Mouse (Mus musculus): Measurements from ENCODE around the gene Scn1b. TPM values are rescaled to one million over a fixed set of nuclear protein-coding genes. Genes with fewer than 3 reads are reported as not detected.

Gene Scn1b
- polyA plus RNA-seq, 1 experiment from 2014 or later: 4.4 TPM

- H3K4me3 ChIP-seq: no peak overlapping the region
- H3K27me3 ChIP-seq: no peaks in the 10 kb centered on the region
- H3K4me2 ChIP-seq (replicated peaks): no peak overlapping the region
- H3K9me3 ChIP-seq: no peaks in the 10 kb centered on the region
- H3K9ac ChIP-seq (replicated peaks): no peak overlapping the region
- peaks cover 31% of the 10 kb centered on the region for H3K36me3 ChIP-seq
- 91% methylated on average over 12 of the region's 12 CpGs for WGBS
- no peak overlapping the region for H3K27ac ChIP-seq (replicated peaks)
- no peak for ATAC-seq (replicated peaks)
- H3K4me1 ChIP-seq: peaks cover 25% of the 10 kb centered on the region
Measured at GRCm38 (mm10) chr7:31145596-31146160, 18.9 kb upstream of the Scn1b start.

GRCm38 (mm10) chr7:31144886-31145285, 18.1 kb upstream of the Scn1b start:
- H3K27ac ChIP-seq (replicated peaks): no peak overlapping the region
- H3K4me2 ChIP-seq (replicated peaks): no peak overlapping the region
- no peak overlapping the region for H3K4me3 ChIP-seq
- no peak for ATAC-seq (replicated peaks)
- H3K9me3 ChIP-seq: no peaks in the 10 kb centered on the region
- H3K27me3 ChIP-seq: no peaks in the 10 kb centered on the region
- 97% methylated on average over 16 of the region's 16 CpGs for whole genome bisulfite sequencing
- peaks cover 38% of the 10 kb centered on the region for H3K36me3 ChIP-seq
- H3K9ac ChIP-seq (replicated peaks): no peak overlapping the region
- H3K4me1 ChIP-seq: peaks cover 25% of the 10 kb centered on the region

- ATAC-seq (replicated peaks): no peak
- no peaks in the 10 kb centered on the region for H3K9me3 ChIP-seq
Measured at GRCm38 (mm10) chr7:31140941-31141340, 14.1 kb upstream of the Scn1b start.

GRCm38 (mm10) chr7:31140302-31140701, 13.5 kb upstream of the Scn1b start:
- Histone ChIP-seq H3K4me2 (replicated peaks) (no peak overlapping the region), H3K27ac (replicated peaks) (no peak overlapping the region), H3K9me3 (no peaks in the 10 kb centered on the region), H3K27me3 (no peaks in the 10 kb centered on the region), H3K36me3 (peaks cover 84% of the 10 kb centered on the region), H3K4me1 (no peaks in the 10 kb centered on the region), H3K9ac (replicated peaks) (no peak overlapping the region), H3K4me3 (no peak overlapping the region)
- WGBS: 93% methylated on average over 4 of the region's 4 CpGs
- no peak for ATAC-seq (replicated peaks)

More at GRCm38 (mm10) chr7:31140941-31141340, 14.1 kb upstream of the Scn1b start:
- Histone ChIP-seq H3K4me2 (replicated peaks) (no peak overlapping the region), H3K36me3 (peaks cover 78% of the 10 kb centered on the region), H3K27ac (replicated peaks) (no peak overlapping the region), H3K9ac (replicated peaks) (no peak overlapping the region), H3K27me3 (no peaks in the 10 kb centered on the region), H3K4me3 (no peak overlapping the region), H3K4me1 (no peaks in the 10 kb centered on the region)
- 94% methylated on average over 10 of the region's 10 CpGs for WGBS

GRCm38 (mm10) chr7:31139765-31140164, 13.0 kb upstream of the Scn1b start:
- peaks cover 90% of the 10 kb centered on the region for H3K36me3 ChIP-seq
- no peak overlapping the region for H3K27ac ChIP-seq (replicated peaks)
- ATAC-seq (replicated peaks): no peak; the same call in 1 of the 2 replicates
- H3K4me3 ChIP-seq: no peak overlapping the region
- H3K4me2 ChIP-seq (replicated peaks): no peak overlapping the region
- no peak overlapping the region for H3K9ac ChIP-seq (replicated peaks)
- no peaks in the 10 kb centered on the region for H3K4me1 ChIP-seq
- no peaks in the 10 kb centered on the region for H3K9me3 ChIP-seq
- 75% methylated on average over 5 of the region's 5 CpGs for WGBS
- H3K27me3 ChIP-seq: no peaks in the 10 kb centered on the region

GRCm38 (mm10) chr7:31135717-31136116, 8.9 kb upstream of the Scn1b start:
- ATAC-seq (replicated peaks): no peak
- H3K27ac ChIP-seq (replicated peaks): no peak overlapping the region
- no peaks in the 10 kb centered on the region for H3K4me1 ChIP-seq
- no peaks in the 10 kb centered on the region for H3K27me3 ChIP-seq
- H3K9ac ChIP-seq (replicated peaks): no peak overlapping the region
- H3K9me3 ChIP-seq: no peaks in the 10 kb centered on the region
- no peak overlapping the region for H3K4me2 ChIP-seq (replicated peaks)
- H3K4me3 ChIP-seq: no peak overlapping the region
- peaks cover 100% of the 10 kb centered on the region for H3K36me3 ChIP-seq
- WGBS: 97% methylated on average over 10 of the region's 10 CpGs

GRCm38 (mm10) chr7:31131866-31132265, 5.1 kb upstream of the Scn1b start:
- ATAC-seq (replicated peaks): no peak
- 95% methylated on average over 4 of the region's 4 CpGs for WGBS
- no peak overlapping the region for H3K4me2 ChIP-seq (replicated peaks)

GRCm38 (mm10) chr7:31130841-31131240, 4.0 kb upstream of the Scn1b start:
- Histone ChIP-seq H3K36me3 (peaks cover 78% of the 10 kb centered on the region), H3K27me3 (peaks cover 12% of the 10 kb centered on the region), H3K4me3 (no peak overlapping the region), H3K4me2 (replicated peaks) (no peak overlapping the region), H3K27ac (replicated peaks) (no peak overlapping the region), H3K9me3 (no peaks in the 10 kb centered on the region), H3K4me1 (peaks cover 16% of the 10 kb centered on the region), H3K9ac (replicated peaks) (no peak overlapping the region)
- 46% methylated on average over 4 of the region's 4 CpGs for WGBS
- no peak for ATAC-seq (replicated peaks)

More at GRCm38 (mm10) chr7:31131866-31132265, 5.1 kb upstream of the Scn1b start:
- no peaks in the 10 kb centered on the region for H3K9me3 ChIP-seq
- no peak overlapping the region for H3K4me3 ChIP-seq
- 0 out of 2 replicates have a peak, but pooled peaks cover 2% of the 10 kb centered on the region for H3K27me3 ChIP-seq
- peaks cover 8% of the 10 kb centered on the region for H3K4me1 ChIP-seq
- H3K27ac ChIP-seq (replicated peaks): no peak overlapping the region
- no peak overlapping the region for H3K9ac ChIP-seq (replicated peaks)
- H3K36me3 ChIP-seq: peaks cover 88% of the 10 kb centered on the region

GRCm38 (mm10) chr7:31130197-31130596, 3.4 kb upstream of the Scn1b start:
- peaks cover 71% of the 10 kb centered on the region for H3K36me3 ChIP-seq
- H3K4me3 ChIP-seq: no peak overlapping the region
- H3K4me2 ChIP-seq (replicated peaks): no peak overlapping the region
- WGBS: 92% methylated on average over 7 of the region's 7 CpGs
- peaks cover 16% of the 10 kb centered on the region for H3K4me1 ChIP-seq
- no peaks in the 10 kb centered on the region for H3K9me3 ChIP-seq
- H3K9ac ChIP-seq (replicated peaks): no peak overlapping the region
- peaks cover 17% of the 10 kb centered on the region for H3K27me3 ChIP-seq
- no peak overlapping the region for H3K27ac ChIP-seq (replicated peaks)
- ATAC-seq (replicated peaks): no peak

- no peak overlapping the region for H3K4me3 ChIP-seq
- no peaks in the 10 kb centered on the region for H3K9me3 ChIP-seq
- peaks cover 21% of the 10 kb centered on the region for H3K27me3 ChIP-seq
- peaks cover 51% of the 10 kb centered on the region for H3K36me3 ChIP-seq
- 68% methylated on average over 9 of the region's 9 CpGs for WGBS
- no peak overlapping the region for H3K4me2 ChIP-seq (replicated peaks)
- no peak overlapping the region for H3K9ac ChIP-seq (replicated peaks)
- peaks cover 16% of the 10 kb centered on the region for H3K4me1 ChIP-seq
- no peak overlapping the region for H3K27ac ChIP-seq (replicated peaks)
- 0 out of 2 replicates have a peak, but pooled peaks have one; percentile 2 for ATAC-seq (replicated peaks)
Measured at GRCm38 (mm10) chr7:31128157-31128705, 1.4 kb upstream of the Scn1b start.

- Histone ChIP-seq H3K4me2 (replicated peaks) (peak overlapping the region; percentile 88), H3K4me3 (peak overlapping the region; percentile 54), H3K36me3 (peaks cover 32% of the 10 kb centered on the region), H3K4me1 (peaks cover 16% of the 10 kb centered on the region), H3K9me3 (no peaks in the 10 kb centered on the region), H3K9ac (replicated peaks) (peak overlapping the region; percentile 57), H3K27ac (replicated peaks) (no peak overlapping the region), H3K27me3 (peaks cover 21% of the 10 kb centered on the region)
- 0 out of 2 replicates have a peak, but pooled peaks have one; percentile 30 for ATAC-seq (replicated peaks)
- WGBS: 1% methylated on average over 53 of the region's 53 CpGs
Measured at GRCm38 (mm10) chr7:31126211-31126751, 522 bp downstream of the Scn1b start.

- H3K27me3 ChIP-seq: peaks cover 21% of the 10 kb centered on the region
- ATAC-seq (replicated peaks): no peak
- no peak overlapping the region for H3K4me3 ChIP-seq
- peaks cover 16% of the 10 kb centered on the region for H3K4me1 ChIP-seq
- H3K27ac ChIP-seq (replicated peaks): no peak overlapping the region
- no peak overlapping the region for H3K4me2 ChIP-seq (replicated peaks)
- WGBS: 89% methylated on average over 13 of the region's 13 CpGs
- H3K9me3 ChIP-seq: no peaks in the 10 kb centered on the region
- peaks cover 20% of the 10 kb centered on the region for H3K36me3 ChIP-seq
- H3K9ac ChIP-seq (replicated peaks): no peak overlapping the region
Measured at GRCm38 (mm10) chr7:31125116-31125515, 1.7 kb downstream of the Scn1b start.

All from forebrain, embryonic 15.5 days (tissue).